Comparison of ENCODE assay signal across 2 mouse cellular contexts in the genomic region with DNA sequence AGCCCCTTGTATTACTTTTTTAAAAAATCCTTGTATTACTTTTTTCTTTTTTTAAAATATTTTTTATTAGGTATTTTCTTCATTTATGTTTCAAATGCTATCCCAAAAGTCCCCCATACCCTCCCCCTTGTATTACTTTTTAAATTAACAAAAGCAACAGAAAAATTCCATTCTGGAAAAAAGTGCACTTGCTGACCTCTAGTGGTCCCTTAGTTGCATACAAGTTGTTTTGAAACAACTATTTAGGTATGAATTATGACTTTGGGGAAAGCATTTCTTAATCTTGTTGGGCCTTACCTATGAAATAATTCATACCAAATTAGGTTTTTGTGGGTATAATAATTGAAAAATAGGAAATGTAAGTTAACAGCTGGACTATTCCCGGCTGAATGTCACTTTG.
TF ChIP-seq lines count a peak whose summit lies in the region.

No protein-coding gene starts in this region.

TF ChIP-seq in MEL, 35 proteins besides CTCF, POLR2A, EP300 and RAD21:
- no peak for TF ChIP-seq SIN3A (IDR thresholded peaks at IDR 0.05; ENCODE audit: low read length)
- no peak for TF ChIP-seq ETS1 (IDR thresholded peaks at IDR 0.05; ENCODE audit: low read depth, low read length)
- TF ChIP-seq BHLHE40 (IDR thresholded peaks at IDR 0.05; ENCODE audit: borderline replicate concordance, low read depth, low read length): no peak
- peak; percentile 59 for TF ChIP-seq SMC3 (IDR thresholded peaks at IDR 0.05; ENCODE audit: low read depth, low read length)
- TF ChIP-seq ZC3H11A (IDR thresholded peaks at IDR 0.05; ENCODE audit: low read depth, low read length): peak; percentile 47; the same call in 1 of the 2 replicates
- TF ChIP-seq ZKSCAN1 (IDR thresholded peaks at IDR 0.05; ENCODE audit: low read depth, low read length): no peak
TF ChIP-seq in MEL: peak in this region for 2.

TF ChIP-seq in myocyte, 11 proteins besides CTCF, POLR2A, EP300 and RAD21:
- TF ChIP-seq REST (IDR thresholded peaks at IDR 0.05; ENCODE audit: insufficient read depth, insufficient read length) (no peak), MAX (IDR thresholded peaks at IDR 0.05; ENCODE audit: low read depth) (no peak), E2F4 (IDR thresholded peaks at IDR 0.05; ENCODE audit: insufficient read depth) (no peak), USF1 (IDR thresholded peaks at IDR 0.05; ENCODE audit: low read depth) (no peak), CEBPB (IDR thresholded peaks at IDR 0.05; ENCODE audit: insufficient read depth, poor library complexity, severe bottlenecking) (no peak), MYOG (IDR thresholded peaks at IDR 0.05; ENCODE audit: control insufficient read depth in 1 of 3, insufficient read depth in 1 of 3, insufficient read length in 2 of 3, low read depth in 2 of 3) (no peak), POLR2AphosphoS2 (IDR thresholded peaks at IDR 0.05; ENCODE audit: insufficient read length, low read depth) (no peak), MYOD1 (IDR thresholded peaks at IDR 0.05; ENCODE audit: control insufficient read depth in 1 of 3, insufficient read length in 2 of 3, low read depth in 2 of 3) (no peak), TCF12 (IDR thresholded peaks at IDR 0.05; ENCODE audit: insufficient read depth, poor library complexity, severe bottlenecking) (no peak), TCF3 (IDR thresholded peaks at IDR 0.05; ENCODE audit: insufficient read length, low read depth) (no peak), SRF (IDR thresholded peaks at IDR 0.05; ENCODE audit: control insufficient read depth, insufficient read length, low read depth) (no peak)
